Mouse (Mus musculus): ENCODE measurements around the gene Cdk4.

Cdk4 gene

GRCm38 (mm10) chr10:127092742-127093141, 29.4 kb downstream of the Cdk4 start:
- DNase-seq (ENCODE audit: low read depth, low spot score) = no peak
- peaks cover 20% of the 10 kb centered on the region for H3K36me3 ChIP-seq (ENCODE audit: control insufficient read depth, insufficient read depth, low read length, poor library complexity, severe bottlenecking)
- no peaks in the 10 kb centered on the region for H3K27me3 ChIP-seq (ENCODE audit: control insufficient read depth, insufficient read depth, low read length, poor library complexity, severe bottlenecking)

DNA sequence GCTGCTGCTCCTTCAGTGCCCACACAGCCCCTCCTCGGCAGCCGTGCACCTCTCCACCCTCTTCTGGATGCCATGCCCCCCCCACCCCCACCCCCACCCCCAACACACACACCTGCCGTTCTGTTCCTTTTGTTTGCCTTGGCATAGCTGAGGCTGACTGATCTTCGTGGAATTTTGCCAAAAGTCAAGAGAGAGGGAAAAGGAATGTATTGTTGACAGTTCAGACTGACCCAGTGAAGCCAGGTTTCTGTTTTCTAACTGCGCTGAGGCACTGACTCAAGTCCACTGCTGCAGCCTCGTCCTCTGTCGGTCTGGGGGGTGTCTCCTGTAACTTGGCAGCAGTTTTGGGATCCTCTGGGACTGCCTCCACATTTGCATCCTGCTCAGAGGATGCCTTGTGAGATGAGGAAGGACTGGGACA, 31.1 kb downstream of the Cdk4 start:
- DNase-seq (ENCODE audit: low read depth, low spot score) = no peak
- Histone ChIP-seq H3K36me3 (ENCODE audit: control insufficient read depth, insufficient read depth, low read length, poor library complexity, severe bottlenecking) (peaks cover 17% of the 10 kb centered on the region), H3K27me3 (ENCODE audit: control insufficient read depth, insufficient read depth, low read length, poor library complexity, severe bottlenecking) (no peaks in the 10 kb centered on the region)

- no peak for DNase-seq (ENCODE audit: low read depth, low spot score)
- Histone ChIP-seq H3K27me3 (ENCODE audit: control insufficient read depth, insufficient read depth, low read length, poor library complexity, severe bottlenecking) (no peaks in the 10 kb centered on the region), H3K36me3 (ENCODE audit: control insufficient read depth, insufficient read depth, low read length, poor library complexity, severe bottlenecking) (peaks cover 8% of the 10 kb centered on the region)
Observed at GRCm38 (mm10) chr10:127098514-127098913, 35.2 kb downstream of the Cdk4 start.

DNA sequence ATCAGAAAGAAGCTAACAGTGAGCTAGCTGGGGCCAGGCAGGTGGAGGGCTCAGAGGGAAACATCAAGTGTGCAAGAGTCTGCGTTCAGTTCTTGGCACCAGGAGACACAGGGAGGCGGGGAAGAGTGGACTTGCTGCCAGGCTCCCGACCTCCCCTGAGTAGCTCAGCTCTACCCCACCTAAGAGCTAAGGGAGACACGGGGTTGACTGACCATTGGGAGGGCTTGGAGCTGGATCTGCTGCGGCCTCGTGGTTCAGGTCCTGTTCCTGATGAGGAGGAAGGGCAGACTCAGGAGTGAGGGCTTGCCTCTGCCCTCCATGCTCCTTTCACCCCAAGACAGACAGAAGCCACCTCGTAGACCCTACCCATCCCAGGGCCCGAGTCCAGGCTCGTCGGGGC, 35.9 kb downstream of the Cdk4 start:
- Histone ChIP-seq H3K27me3 (ENCODE audit: control insufficient read depth, insufficient read depth, low read length, poor library complexity, severe bottlenecking) (no peaks in the 10 kb centered on the region), H3K36me3 (ENCODE audit: control insufficient read depth, insufficient read depth, low read length, poor library complexity, severe bottlenecking) (peaks cover 8% of the 10 kb centered on the region)
- DNase-seq (ENCODE audit: low read depth, low spot score) = no peak

- H3K27me3 ChIP-seq (ENCODE audit: control insufficient read depth, insufficient read depth, low read length, poor library complexity, severe bottlenecking) = no peaks in the 10 kb centered on the region
- peaks cover 6% of the 10 kb centered on the region for H3K36me3 ChIP-seq (ENCODE audit: control insufficient read depth, insufficient read depth, low read length, poor library complexity, severe bottlenecking)
- DNase-seq (ENCODE audit: low read depth, low spot score) = no peak
Observed at GRCm38 (mm10) chr10:127099868-127100267, 36.5 kb downstream of the Cdk4 start.

GRCm38 (mm10) chr10:127100414-127100813, 37.1 kb downstream of the Cdk4 start:
- no peak for DNase-seq (ENCODE audit: low read depth, low spot score)
- Histone ChIP-seq H3K36me3 (ENCODE audit: control insufficient read depth, insufficient read depth, low read length, poor library complexity, severe bottlenecking) (peaks cover 6% of the 10 kb centered on the region), H3K27me3 (ENCODE audit: control insufficient read depth, insufficient read depth, low read length, poor library complexity, severe bottlenecking) (no peaks in the 10 kb centered on the region)

DNA sequence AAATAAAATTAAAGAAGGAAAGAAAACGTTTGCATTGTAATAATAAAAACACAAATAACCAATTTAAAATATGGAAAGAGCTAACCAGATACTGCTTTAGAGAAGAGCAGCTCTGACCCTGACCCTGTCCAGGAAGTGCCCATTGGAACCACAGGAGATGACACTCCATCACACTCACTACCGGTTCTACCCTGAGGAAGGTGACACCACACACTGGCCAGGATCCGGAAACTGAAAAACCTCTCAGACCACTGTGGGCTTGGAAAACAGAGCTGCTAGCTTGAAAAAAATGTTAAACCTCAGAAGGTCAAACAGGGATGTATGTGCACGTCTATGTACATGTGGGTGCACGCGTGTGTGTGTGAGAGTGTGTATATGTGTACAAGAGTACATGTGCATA, 37.8 kb downstream of the Cdk4 start:
- Histone ChIP-seq H3K27me3 (ENCODE audit: control insufficient read depth, insufficient read depth, low read length, poor library complexity, severe bottlenecking) (no peaks in the 10 kb centered on the region), H3K36me3 (ENCODE audit: control insufficient read depth, insufficient read depth, low read length, poor library complexity, severe bottlenecking) (peaks cover 8% of the 10 kb centered on the region)
- DNase-seq (ENCODE audit: low read depth, low spot score) = no peak

- no peaks in the 10 kb centered on the region for H3K27me3 ChIP-seq (ENCODE audit: control insufficient read depth, insufficient read depth, low read length, poor library complexity, severe bottlenecking)
- peaks cover 4% of the 10 kb centered on the region; the same call in 1 of the 2 replicates for H3K36me3 ChIP-seq (ENCODE audit: control insufficient read depth, insufficient read depth, low read length, poor library complexity, severe bottlenecking)
- no peak for DNase-seq (ENCODE audit: low read depth, low spot score)
Observed at GRCm38 (mm10) chr10:127103631-127104030, 40.3 kb downstream of the Cdk4 start.

DNA sequence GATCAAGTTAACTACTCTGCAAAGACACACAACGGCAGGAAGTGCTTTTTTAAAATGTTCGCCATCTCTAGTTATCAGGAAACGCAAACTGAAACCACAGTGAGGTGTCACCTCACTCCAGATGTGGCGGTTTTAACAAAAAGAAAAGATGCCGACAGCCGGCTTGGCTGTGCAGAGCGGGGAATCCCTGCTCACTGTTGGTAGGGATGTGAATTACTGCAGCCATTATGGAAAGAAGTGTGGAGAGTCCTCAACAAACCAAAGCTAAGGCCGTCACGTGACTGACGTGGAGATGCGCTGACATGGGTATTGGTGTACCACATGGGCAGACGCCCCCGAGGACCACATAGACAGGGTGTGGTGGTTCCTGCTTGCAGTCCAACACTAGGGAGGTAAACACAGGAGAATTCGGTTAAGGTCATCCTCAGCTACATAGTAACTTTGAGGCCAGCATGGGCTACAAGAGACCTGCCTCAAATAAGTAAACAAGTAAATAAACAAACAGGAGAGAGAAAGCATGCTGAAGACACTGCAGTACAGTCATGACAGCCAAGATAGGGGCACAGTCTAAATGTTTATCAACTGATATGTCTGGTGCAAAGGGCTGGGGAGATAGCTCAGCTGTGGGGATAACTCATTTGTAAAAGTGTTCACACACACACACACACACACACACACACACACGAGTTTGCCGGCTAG, 44.4 kb downstream of the Cdk4 start:
- DNase-seq (ENCODE audit: low read depth, low spot score) = peak; percentile 35
- Histone ChIP-seq H3K27me3 (ENCODE audit: control insufficient read depth, insufficient read depth, low read length, poor library complexity, severe bottlenecking) (no peaks in the 10 kb centered on the region), H3K36me3 (ENCODE audit: control insufficient read depth, insufficient read depth, low read length, poor library complexity, severe bottlenecking) (peaks cover 1% of the 10 kb centered on the region)

DNA sequence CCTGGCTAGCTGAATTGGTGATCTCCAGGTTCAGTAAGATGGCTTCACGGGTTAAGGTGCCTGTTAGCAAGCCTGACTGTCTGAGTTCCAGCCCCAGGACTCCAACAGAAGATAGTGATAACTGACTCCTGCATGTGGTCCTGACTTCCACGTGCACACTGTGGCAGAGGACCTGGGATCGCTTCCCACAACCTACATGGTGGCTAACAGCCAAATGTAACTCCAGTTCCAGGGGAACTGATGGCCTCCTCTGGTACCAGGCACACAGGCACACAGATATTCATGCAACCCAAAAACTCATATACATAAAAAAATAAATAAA, 44.9 kb downstream of the Cdk4 start:
- H3K27me3 ChIP-seq (ENCODE audit: control insufficient read depth, insufficient read depth, low read length, poor library complexity, severe bottlenecking) = no peaks in the 10 kb centered on the region
- peaks cover 1% of the 10 kb centered on the region for H3K36me3 ChIP-seq (ENCODE audit: control insufficient read depth, insufficient read depth, low read length, poor library complexity, severe bottlenecking)
- no peak for DNase-seq (ENCODE audit: low read depth, low spot score)

DNA sequence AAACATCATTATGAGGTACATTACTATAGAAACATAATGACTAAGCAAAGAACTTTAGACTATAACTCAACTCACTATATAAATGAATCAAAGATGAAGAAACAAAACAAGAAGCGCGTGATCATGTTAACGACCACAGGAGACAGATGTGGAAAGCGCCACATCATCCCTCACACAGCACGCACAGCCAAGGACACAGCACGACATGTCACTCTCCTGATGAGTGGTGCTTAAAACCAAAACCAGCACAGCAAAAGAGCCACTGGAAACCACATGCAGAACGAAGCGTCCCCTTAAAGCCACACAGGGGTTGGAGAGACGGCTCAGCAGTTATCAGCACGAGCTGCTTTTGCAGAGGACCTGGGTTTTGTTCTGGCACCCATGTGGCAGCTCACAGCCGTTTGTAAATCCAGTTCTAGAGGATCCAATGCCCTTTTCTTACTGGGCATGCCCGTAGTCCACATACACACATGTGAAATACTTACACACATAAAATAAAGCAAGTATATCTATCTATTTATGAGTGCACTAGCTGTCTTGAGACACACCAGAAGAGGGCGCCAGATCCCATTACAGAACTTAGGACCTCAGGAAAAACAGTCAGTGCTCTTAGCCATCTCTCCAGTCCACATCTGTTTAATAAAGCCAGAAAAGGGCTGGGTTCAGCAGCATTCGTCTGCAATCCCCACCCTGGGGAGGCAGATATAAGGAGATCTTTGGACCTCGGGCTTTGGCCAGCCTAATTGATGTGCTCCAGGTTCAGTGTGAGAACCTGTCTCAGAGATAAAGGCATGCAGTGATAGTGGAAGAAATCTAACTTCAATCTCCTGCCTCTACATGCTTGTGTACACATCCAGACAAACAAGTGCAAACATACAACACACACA, 47.9 kb downstream of the Cdk4 start:
- no peaks in the 10 kb centered on the region for H3K27me3 ChIP-seq (ENCODE audit: control insufficient read depth, insufficient read depth, low read length, poor library complexity, severe bottlenecking)
- H3K36me3 ChIP-seq (ENCODE audit: control insufficient read depth, insufficient read depth, low read length, poor library complexity, severe bottlenecking) = no peaks in the 10 kb centered on the region; the same call in 1 of the 2 replicates
- no peak for DNase-seq (ENCODE audit: low read depth, low spot score)

- no peak for DNase-seq (ENCODE audit: low read depth, low spot score)
- H3K36me3 ChIP-seq (ENCODE audit: control insufficient read depth, insufficient read depth, low read length, poor library complexity, severe bottlenecking) = peaks cover 2% of the 10 kb centered on the region
Observed at GRCm38 (mm10) chr10:127114408-127114807, 51.1 kb downstream of the Cdk4 start.

DNA sequence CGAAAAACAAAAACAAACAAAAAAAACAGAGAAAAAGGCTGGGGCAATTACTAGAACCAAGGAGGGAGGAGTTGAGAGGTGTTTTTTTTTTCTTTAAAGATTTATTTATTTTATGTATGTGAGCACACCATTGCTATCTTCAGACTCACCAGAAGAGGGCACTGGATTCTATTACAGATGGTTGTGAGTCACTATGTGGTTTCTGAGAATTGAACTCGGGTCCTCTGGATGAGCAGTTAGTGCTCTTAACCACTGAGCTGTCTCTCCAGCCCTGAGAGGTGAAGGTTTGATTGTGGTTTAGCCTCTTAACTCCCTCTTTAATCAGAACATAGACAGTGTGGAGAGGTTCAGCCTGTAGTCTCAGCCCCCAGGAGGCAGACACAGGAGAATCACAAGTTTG, 51.7 kb downstream of the Cdk4 start:
- Histone ChIP-seq H3K36me3 (ENCODE audit: control insufficient read depth, insufficient read depth, low read length, poor library complexity, severe bottlenecking) (peaks cover 2% of the 10 kb centered on the region), H3K27me3 (ENCODE audit: control insufficient read depth, insufficient read depth, low read length, poor library complexity, severe bottlenecking) (no peaks in the 10 kb centered on the region)
- DNase-seq (ENCODE audit: low read depth, low spot score) = peak; percentile 65

More at GRCm38 (mm10) chr10:127114408-127114807, 51.1 kb downstream of the Cdk4 start:
- no peaks in the 10 kb centered on the region for H3K27me3 ChIP-seq (ENCODE audit: control insufficient read depth, insufficient read depth, low read length, poor library complexity, severe bottlenecking)
